In genomic region chr9:90823574-90824280, GRCm38 (mm10) we compare ENCODE assay signal across 13 mouse cellular contexts.
DNase-seq lines count a peak whose midpoint lies in the region; TF ChIP-seq lines count a peak whose summit lies in the region.
"Had no signal": no experiment of that assay in that cellular context is flagged by ENCODE, and none has a peak within 500 bp of the region (broad histone marks: within the 10 kb centered on the region; RNA-seq: fewer than 3 reads in every experiment).

No protein-coding gene starts in this region.

- H3K9ac ChIP-seq in CH12.LX (ENCODE audit: insufficient read depth, low read depth): peak overlapping the region; percentile 61
- H3K9ac ChIP-seq: hindbrain, embryonic 15.5 days; liver, embryonic 12.5 days; midbrain, embryonic 13.5 days; stomach, embryonic 15.5 days had no signal

- in situ Hi-C loops in CH12.LX (cut with MboI; ENCODE audit: low pct_ligation_motif_present, low pct_unique_long_range_greater_than_20kb, low sequenced_read_pairs): no loop called here

- intact Hi-C loops in gastrocnemius, adult 2 months (cut with DNase I): no loop called here
- intact Hi-C loops in left cerebral cortex, postnatal 14 days (cut with DNase I): no loop called here

- no peak for DNase-seq in gastrocnemius, adult 2 months
- DNase-seq in gastrocnemius, adult 8-10 months (ENCODE audit: low spot score in 2 of 2): no peak
- DNase-seq in kidney, postnatal 4 days: peak; percentile 2 to 5
- DNase-seq in kidney, adult 18-20 months: no peak
- DNase-seq in CH12.LX (ENCODE audit: extremely low read depth): peak; percentile 58
- peak; percentile 0 for DNase-seq in forelimb bud, embryonic 11.5 days (ENCODE audit: low read depth, low spot score)
- DNase-seq in right cerebral cortex, postnatal 36 days (ENCODE audit: low spot score in 2 of 2): no peak
- DNase-seq in left cerebral cortex, postnatal 14 days (ENCODE audit: low spot score in 2 of 2): no peak
- DNase-seq: cerebellum, postnatal 36 days had no signal

- peak overlapping the region; percentile 47 for H3K4me3 ChIP-seq in gastrocnemius, adult 2 months
- peak overlapping the region; percentile 15 to 48 (median 28) for H3K4me3 ChIP-seq in CH12.LX (replicated peaks in 1 of 3; ENCODE audit: low read depth in 2 of 3, low read length in 2 of 3, poor library complexity in 1 of 3)
- H3K4me3 ChIP-seq: hindbrain, embryonic 15.5 days; liver, embryonic 12.5 days; midbrain, embryonic 13.5 days; stomach, embryonic 15.5 days had no signal

- no peak; the same call in none of the 2 replicates for TF ChIP-seq RAD21 in CH12.LX (IDR thresholded peaks at IDR 0.05; ENCODE audit: low read depth, low read length)

- H3K36me3 ChIP-seq in CH12.LX (replicated peaks in 1 of 2; ENCODE audit: control insufficient read depth in 1 of 2, insufficient read depth in 1 of 2, low read length in 1 of 2): no peaks in the 10 kb centered on the region
- H3K36me3 ChIP-seq: hindbrain, embryonic 15.5 days; liver, embryonic 12.5 days; midbrain, embryonic 13.5 days; stomach, embryonic 15.5 days had no signal

- dilution Hi-C loops in CH12.LX (cut with MboI; ENCODE audit: extremely low pct_ligation_motif_present, extremely low pct_unique_long_range_greater_than_20kb, low sequenced_read_pairs): no loop called here

- no peak for TF ChIP-seq EP300 in CH12.LX (IDR thresholded peaks at IDR 0.05; ENCODE audit: low read length)

- TF ChIP-seq CTCF in gastrocnemius, adult 2 months (IDR thresholded peaks at IDR 0.05): peak; percentile 29; the same call in 1 of the 2 replicates
- peak in 1 of 2 experiments; percentile 51; a peak in 2 of 4 replicates for TF ChIP-seq CTCF in CH12.LX (conservative IDR thresholded peaks at IDR 0.05 in 1 of 2, IDR thresholded peaks at IDR 0.05 in 1 of 2; ENCODE audit: low read depth in 2 of 2, low read length in 2 of 2)

- peak overlapping the region; percentile 91 for H3K4me2 ChIP-seq in CH12.LX (ENCODE audit: insufficient read depth, low read depth, poor library complexity, severe bottlenecking)
- H3K4me2 ChIP-seq: hindbrain, embryonic 15.5 days; liver, embryonic 12.5 days; midbrain, embryonic 13.5 days; stomach, embryonic 15.5 days had no signal

- no peak overlapping the region for H3K27ac ChIP-seq in gastrocnemius, adult 2 months
- H3K27ac ChIP-seq in CH12.LX (ENCODE audit: insufficient read depth, low read depth): peak overlapping the region; percentile 53
- H3K27ac ChIP-seq: hindbrain, embryonic 15.5 days; liver, embryonic 12.5 days; midbrain, embryonic 13.5 days; stomach, embryonic 15.5 days had no signal

- H3K4me1 ChIP-seq in CH12.LX (ENCODE audit: control insufficient read depth in 1 of 2, insufficient read depth in 2 of 2): peaks cover 6 to 26% of the 10 kb centered on the region in 2 experiments; a peak in 3 of 4 replicates
- H3K4me1 ChIP-seq: hindbrain, embryonic 15.5 days; liver, embryonic 12.5 days; midbrain, embryonic 13.5 days; stomach, embryonic 15.5 days had no signal

- TF ChIP-seq POLR2A in CH12.LX (IDR thresholded peaks at IDR 0.05; ENCODE audit: low read depth, low read length): no peak

- H3K9me3 ChIP-seq in CH12.LX (replicated peaks; ENCODE audit: low read length): no peaks in the 10 kb centered on the region
- H3K9me3 ChIP-seq: hindbrain, embryonic 15.5 days; liver, embryonic 12.5 days; midbrain, embryonic 13.5 days; stomach, embryonic 15.5 days had no signal

- H3K79me2 ChIP-seq in CH12.LX (replicated peaks; ENCODE audit: control insufficient read depth, extremely low read depth, insufficient read depth, poor library complexity, severe bottlenecking): no peaks in the 10 kb centered on the region

- no peaks in the 10 kb centered on the region for H3K27me3 ChIP-seq in CH12.LX (replicated peaks)
- H3K27me3 ChIP-seq: hindbrain, embryonic 15.5 days; liver, embryonic 12.5 days; midbrain, embryonic 13.5 days; stomach, embryonic 15.5 days had no signal

TF ChIP-seq in CH12.LX, 34 proteins besides CTCF, POLR2A, EP300 and RAD21:
- no peak; the same call in 1 of the 2 replicates for TF ChIP-seq MEF2A (IDR thresholded peaks at IDR 0.05; ENCODE audit: borderline replicate concordance, low read depth, low read length)
- TF ChIP-seq CHD2 (IDR thresholded peaks at IDR 0.05; ENCODE audit: low read length): peak; percentile 68
- TF ChIP-seq ZNF384 (IDR thresholded peaks at IDR 0.05; ENCODE audit: low read depth, low read length): peak; percentile 37; the same call in 1 of the 2 replicates
- TF ChIP-seq ELF1 (IDR thresholded peaks at IDR 0.05; ENCODE audit: low read depth, low read length): no peak
- no peak for TF ChIP-seq MAFK (IDR thresholded peaks at IDR 0.05; ENCODE audit: insufficient replicate concordance, low read length)
- TF ChIP-seq MXI1 (IDR thresholded peaks at IDR 0.05; ENCODE audit: low read depth, low read length): 0 out of 2 replicates have a peak, but pooled peaks have one; percentile 42
- TF ChIP-seq BHLHE40 (IDR thresholded peaks at IDR 0.05; ENCODE audit: low read depth, low read length): no peak
- TF ChIP-seq PAX5 (IDR thresholded peaks at IDR 0.05; ENCODE audit: low read length): no peak
- TF ChIP-seq NELFE (IDR thresholded peaks at IDR 0.05; ENCODE audit: low read depth, low read length): no peak
- no peak for TF ChIP-seq MAX (IDR thresholded peaks at IDR 0.05; ENCODE audit: low read length)
- no peak for TF ChIP-seq RCOR1 (conservative IDR thresholded peaks at IDR 0.05; ENCODE audit: low read depth, low read length)
- peak; percentile 22; the same call in 1 of the 2 replicates for TF ChIP-seq TCF12 (IDR thresholded peaks at IDR 0.05; ENCODE audit: low read depth, low read length)
- no peak for TF ChIP-seq USF2 (conservative IDR thresholded peaks at IDR 0.05; ENCODE audit: low read depth, low read length)
- TF ChIP-seq ETS1 (conservative IDR thresholded peaks at IDR 0.05; ENCODE audit: low read depth, low read length): no peak; the same call in 1 of the 2 replicates
- TF ChIP-seq ZMIZ1 (IDR thresholded peaks at IDR 0.05; ENCODE audit: low read depth, low read length): no peak
- TF ChIP-seq USF1 (IDR thresholded peaks at IDR 0.05; ENCODE audit: low read depth, low read length): no peak
- 0 out of 2 replicates have a peak, but pooled peaks have one; percentile 15 for TF ChIP-seq E2F4 (IDR thresholded peaks at IDR 0.05; ENCODE audit: insufficient replicate concordance, low read depth, low read length)

Comparison
In these comparisons a context has a peak if more than half of its experiments do, and no peak if none do; other contexts are left out.
1. DNase-seq: peak in kidney, postnatal 4 days (2 of 2), CH12.LX (single experiment) and forelimb bud, embryonic 11.5 days (single experiment); none in gastrocnemius, adult 2 months (single experiment), gastrocnemius, adult 8-10 months (0 of 2), kidney, adult 18-20 months (single experiment), right cerebral cortex, postnatal 36 days (0 of 2) and left cerebral cortex, postnatal 14 days (0 of 2).